Mouse (Mus musculus) liver, postnatal 0 days (tissue): ENCODE results near the gene Arhgap25. TPM values are rescaled to one million over a fixed set of nuclear protein-coding genes. Genes with fewer than 3 reads are reported as not detected.

Experiments
- ATAC-seq: fragments of 200-750 bp; cut with Nextera tagmentation; 2 replicates; pipeline ENCODE4 v1.8.0; 2017; ENCODE audit warnings: mild to moderate bottlenecking, moderate library complexity
- DNase-seq: peaks from one replicate; pipeline ENCODE4 v3.0.0-alpha.2; 2016
- H3K27ac ChIP-seq: fragments of 300-500 bp; sonication (generic); 2 replicates; pipeline ENCODE4 v1.5.1; 2014; ENCODE audit warnings: antibody characterized with exemption, moderate library complexity, mild to moderate bottlenecking, low read depth
- H3K27me3 ChIP-seq: fragments of 300-500 bp; sonication (generic); 2 replicates; pipeline ENCODE4 v1.6.1; 2014; ENCODE audit warnings: low read length, control low read depth, mixed read lengths; ENCODE audit not compliant: insufficient read depth
- H3K36me3 ChIP-seq: fragments of 300-500 bp; sonication (generic); replicated peaks from 2 replicates; pipeline ENCODE4 v1.6.1; 2014; ENCODE audit warnings: mild to moderate bottlenecking, control low read depth, low read length, moderate library complexity, mixed read lengths; ENCODE audit not compliant: insufficient read depth
- H3K4me1 ChIP-seq: fragments of 300-500 bp; sonication (generic); 2 replicates; pipeline ENCODE4 v1.6.1; 2014; ENCODE audit warnings: antibody characterized with exemption, mild to moderate bottlenecking, control low read depth; ENCODE audit not compliant: insufficient read depth
- H3K4me2 ChIP-seq: fragments of 300-500 bp; sonication (generic); 2 replicates; pipeline ENCODE4 v1.6.1; 2014; ENCODE audit warnings: low read depth, mild to moderate bottlenecking, low read length, moderate library complexity, mixed read lengths
- H3K4me3 ChIP-seq: fragments of 300-500 bp; sonication (generic); 2 replicates; pipeline ENCODE4 v1.5.1; 2014; ENCODE audit warnings: low read depth, low read length
- H3K9ac ChIP-seq: fragments of 300-500 bp; sonication (generic); replicated peaks from 2 replicates; pipeline ENCODE4 v1.6.1; 2014; ENCODE audit warnings: mild to moderate bottlenecking, moderate library complexity
- H3K9me3 ChIP-seq: fragments of 300-500 bp; sonication (generic); 2 replicates; pipeline ENCODE4 v1.6.1; 2016; ENCODE audit warnings: mild to moderate bottlenecking, control low read depth, low read length, mixed read lengths
- CTCF ChIP-seq: sonication (generic); IDR thresholded peaks from 2 replicates; pipeline ENCODE4 v1.5.1; 2016; ENCODE audit warnings: antibody characterized with exemption, low read depth
- EP300 ChIP-seq: IDR thresholded peaks from 2 replicates; pipeline ENCODE4 v1.6.1; 2016; ENCODE audit warnings: antibody characterized with exemption, low read depth, mild to moderate bottlenecking
- WGBS: fragments of 180-500 bp; shearing (Covaris S2); extraction: QIAGEN DNeasy Blood & Tissue Kit; methylation state at CpG from one replicate; pipeline ENCODE4 v1.1.7; 2014; ENCODE audit not compliant: insufficient replicate concordance; 5-methylcytosine and 5-hydroxymethylcytosine counted together
- polyA plus RNA-seq: library from polyadenylated mRNA; unstranded; fragments of >200 nt; fragmentation: Nextera tagmentation; extraction: Ambion mirVana; gene quantifications from 2 replicates; pipeline ENCODE4 v1.2.1, GENCODE M21; 2015

Arhgap25 gene
- polyA plus RNA-seq, 1 experiment from 2014 or later = 6.0 TPM

GRCm38 (mm10) chr6:87502411-87502810 lies 30.6 kb downstream of the Arhgap25 start:
- WGBS = 32% methylated on average over 6 of the region's 6 CpGs
- no peak for DNase-seq
- TF ChIP-seq EP300 (no peak), CTCF (no peak)

GRCm38 (mm10) chr6:87500696-87501095 lies 32.4 kb downstream of the Arhgap25 start:
- Histone ChIP-seq H3K4me1 (peaks cover 23% of the 10 kb centered on the region), H3K9ac (no peak overlapping the region), H3K4me3 (no peak overlapping the region), H3K9me3 (no peaks in the 10 kb centered on the region), H3K27ac (peak overlapping the region; percentile 70), H3K27me3 (no peaks in the 10 kb centered on the region), H3K4me2 (no peak overlapping the region), H3K36me3 (no peaks in the 10 kb centered on the region)
- no peak for DNase-seq
- TF ChIP-seq CTCF (no peak), EP300 (no peak)
- no peak for ATAC-seq
- WGBS = 71% methylated on average over 7 of the region's 7 CpGs

More at GRCm38 (mm10) chr6:87502411-87502810, 30.6 kb downstream of the Arhgap25 start:
- Histone ChIP-seq H3K36me3 (no peaks in the 10 kb centered on the region), H3K9me3 (no peaks in the 10 kb centered on the region), H3K4me1 (peaks cover 16% of the 10 kb centered on the region), H3K27me3 (no peaks in the 10 kb centered on the region), H3K4me3 (no peak overlapping the region), H3K27ac (peak overlapping the region; percentile 81), H3K9ac (0 out of 2 replicates have a peak overlapping the region, but pooled peaks have one; percentile 21), H3K4me2 (peak overlapping the region; percentile 45)
- ATAC-seq = peak; percentile 13

- DNase-seq = no peak
- Histone ChIP-seq H3K9me3 (no peaks in the 10 kb centered on the region), H3K4me1 (peaks cover 23% of the 10 kb centered on the region), H3K4me3 (no peak overlapping the region), H3K4me2 (peak overlapping the region; percentile 7), H3K9ac (no peak overlapping the region), H3K27ac (peak overlapping the region; percentile 70), H3K36me3 (no peaks in the 10 kb centered on the region), H3K27me3 (no peaks in the 10 kb centered on the region)
- TF ChIP-seq CTCF (no peak), EP300 (no peak)
- 29% methylated on average over 6 of the region's 6 CpGs for WGBS
- no peak for ATAC-seq
Observed at GRCm38 (mm10) chr6:87499791-87500190, 33.3 kb downstream of the Arhgap25 start.

- TF ChIP-seq EP300 (no peak), CTCF (no peak)
- H3K27ac ChIP-seq = peak overlapping the region; percentile 83
Observed at GRCm38 (mm10) chr6:87496143-87496542, 36.9 kb downstream of the Arhgap25 start.

GRCm38 (mm10) chr6:87494339-87494738 lies 38.7 kb downstream of the Arhgap25 start:
- Histone ChIP-seq H3K27ac (0 out of 2 replicates have a peak overlapping the region, but pooled peaks have one; percentile 45), H3K9ac (no peak overlapping the region), H3K4me1 (peaks cover 15% of the 10 kb centered on the region), H3K4me3 (peak overlapping the region; percentile 41), H3K4me2 (peak overlapping the region; percentile 65), H3K27me3 (no peaks in the 10 kb centered on the region), H3K36me3 (peaks cover 8% of the 10 kb centered on the region), H3K9me3 (no peaks in the 10 kb centered on the region)
- WGBS = 31% methylated on average over 9 of the region's 9 CpGs
- no peak for DNase-seq
- ATAC-seq = no peak
- TF ChIP-seq CTCF (no peak), EP300 (no peak)

More at GRCm38 (mm10) chr6:87496143-87496542, 36.9 kb downstream of the Arhgap25 start:
- Histone ChIP-seq H3K9ac (peak overlapping the region; percentile 53), H3K36me3 (peaks cover 8% of the 10 kb centered on the region), H3K4me2 (peak overlapping the region; percentile 65), H3K4me1 (peaks cover 20% of the 10 kb centered on the region), H3K4me3 (peak overlapping the region; percentile 41), H3K9me3 (no peaks in the 10 kb centered on the region), H3K27me3 (no peaks in the 10 kb centered on the region)
- 27% methylated on average over 9 of the region's 9 CpGs for WGBS
- DNase-seq (peak; percentile 51), ATAC-seq (peak; percentile 65)

GRCm38 (mm10) chr6:87487657-87488426 lies 45.2 kb downstream of the Arhgap25 start:
- H3K9ac ChIP-seq = no peak overlapping the region
- TF ChIP-seq EP300 (no peak), CTCF (peak; percentile 48)
- no peaks in the 10 kb centered on the region for H3K9me3 ChIP-seq
- no peak overlapping the region for H3K4me2 ChIP-seq
- H3K4me1 ChIP-seq = no peaks in the 10 kb centered on the region
- WGBS = 63% methylated on average over 6 of the region's 6 CpGs
- ATAC-seq (no peak), DNase-seq (peak; percentile 32)
- no peak overlapping the region for H3K27ac ChIP-seq
- no peak overlapping the region for H3K4me3 ChIP-seq
- H3K27me3 ChIP-seq = no peaks in the 10 kb centered on the region
- H3K36me3 ChIP-seq = peaks cover 12% of the 10 kb centered on the region
